Mouse (Mus musculus) kidney, embryonic 16.5 days (tissue): Measurements from ENCODE around the gene Rgs10. TPM values are rescaled to one million over a fixed set of nuclear protein-coding genes. Genes with fewer than 3 reads are reported as not detected.

Source experiments
- ATAC-seq: fragments of 200-750 bp; cut with Nextera tagmentation; 2 replicates; pipeline ENCODE4 v1.8.0; 2017; ENCODE audit warnings: moderate TSS enrichment; ENCODE audit not compliant: low FRiP score, low TSS enrichment
- H3K27ac ChIP-seq: fragments of 300-500 bp; sonication (generic); 2 replicates; pipeline ENCODE4 v1.5.1; 2014; ENCODE audit warnings: low read length
- H3K27me3 ChIP-seq: fragments of 300-500 bp; sonication (generic); 2 replicates; pipeline ENCODE4 v1.6.1; 2014; ENCODE audit warnings: low read length, control low read depth, mixed read lengths; ENCODE audit not compliant: insufficient read depth
- H3K36me3 ChIP-seq: fragments of 300-500 bp; sonication (generic); 2 replicates; pipeline ENCODE4 v1.6.1; 2014; ENCODE audit warnings: low read length, control low read depth, mixed read lengths; ENCODE audit not compliant: insufficient read depth
- H3K4me1 ChIP-seq: fragments of 300-500 bp; sonication (generic); 2 replicates; pipeline ENCODE4 v1.6.1; 2014; ENCODE audit warnings: low read length, control low read depth, mixed read lengths; ENCODE audit not compliant: insufficient read depth
- H3K4me2 ChIP-seq: fragments of 300-500 bp; sonication (generic); replicated peaks from 2 replicates; pipeline ENCODE4 v1.6.1; 2014; ENCODE audit warnings: low read depth, low read length
- H3K4me3 ChIP-seq: fragments of 300-500 bp; sonication (generic); 2 replicates; pipeline ENCODE4 v1.5.1; 2014; ENCODE audit warnings: mild to moderate bottlenecking, low read length
- H3K9ac ChIP-seq: fragments of 300-500 bp; sonication (generic); replicated peaks from 2 replicates; pipeline ENCODE4 v1.6.1; 2014; ENCODE audit warnings: low read length
- H3K9me3 ChIP-seq: fragments of 300-500 bp; sonication (generic); 2 replicates; pipeline ENCODE4 v1.6.1; 2016; ENCODE audit warnings: low read length, control low read depth
- WGBS: fragments of 180-500 bp; shearing (Covaris S2); extraction: QIAGEN DNeasy Blood & Tissue Kit; methylation state at CpG from one replicate; pipeline ENCODE4 v1.1.7; 2014; 5-methylcytosine and 5-hydroxymethylcytosine counted together
- polyA plus RNA-seq: library from polyadenylated mRNA; unstranded; fragments of >200 nt; fragmentation: Nextera tagmentation; extraction: Ambion mirVana; gene quantifications from 2 replicates; pipeline ENCODE4 v1.2.1, GENCODE M21; 2015

Rgs10 gene
- polyA plus RNA-seq, 1 experiment from 2014 or later, result 7.7 TPM

GRCm38 (mm10) chr7:128412071-128412833 is 6.3 kb downstream of the Rgs10 start:
- no peak overlapping the region for H3K27ac ChIP-seq
- no peaks in the 10 kb centered on the region for H3K36me3 ChIP-seq
- H3K9me3 ChIP-seq, result no peaks in the 10 kb centered on the region
- peaks cover 6% of the 10 kb centered on the region; the same call in 1 of the 2 replicates for H3K4me1 ChIP-seq
- H3K27me3 ChIP-seq, result peaks cover 28% of the 10 kb centered on the region
- no peak overlapping the region for H3K4me3 ChIP-seq
- H3K4me2 ChIP-seq, result no peak overlapping the region
- WGBS, result 64% methylated on average over 10 of the region's 10 CpGs
- no peak for ATAC-seq
- no peak overlapping the region for H3K9ac ChIP-seq

- Histone ChIP-seq H3K36me3 (no peaks in the 10 kb centered on the region), H3K4me1 (no peaks in the 10 kb centered on the region), H3K9ac (no peak overlapping the region), H3K4me3 (no peak overlapping the region), H3K9me3 (no peaks in the 10 kb centered on the region), H3K27ac (no peak overlapping the region), H3K27me3 (peaks cover 14% of the 10 kb centered on the region), H3K4me2 (no peak overlapping the region)
- WGBS, result 63% methylated on average over 11 of the region's 11 CpGs
- ATAC-seq, result no peak
Measured at GRCm38 (mm10) chr7:128410708-128411413, 7.7 kb downstream of the Rgs10 start.

- no peak for ATAC-seq
- no peaks in the 10 kb centered on the region for H3K4me1 ChIP-seq
- no peaks in the 10 kb centered on the region for H3K27me3 ChIP-seq
- H3K4me2 ChIP-seq, result no peak overlapping the region
- H3K4me3 ChIP-seq, result no peak overlapping the region
- H3K36me3 ChIP-seq, result no peaks in the 10 kb centered on the region
- no peaks in the 10 kb centered on the region for H3K9me3 ChIP-seq
- no peak overlapping the region for H3K27ac ChIP-seq
- H3K9ac ChIP-seq, result no peak overlapping the region
- WGBS, result 92% methylated on average over 5 of the region's 5 CpGs
Measured at GRCm38 (mm10) chr7:128408265-128408664, 10.3 kb downstream of the Rgs10 start.

- no peaks in the 10 kb centered on the region for H3K9me3 ChIP-seq
- H3K27ac ChIP-seq, result no peak overlapping the region
- H3K27me3 ChIP-seq, result no peaks in the 10 kb centered on the region
- H3K4me2 ChIP-seq, result no peak overlapping the region
- no peaks in the 10 kb centered on the region for H3K36me3 ChIP-seq
- no peak overlapping the region for H3K4me3 ChIP-seq
- WGBS, result 79% methylated on average over 6 of the region's 6 CpGs
- no peaks in the 10 kb centered on the region for H3K4me1 ChIP-seq
- ATAC-seq, result no peak
- H3K9ac ChIP-seq, result no peak overlapping the region
Measured at GRCm38 (mm10) chr7:128403988-128404387, 14.6 kb downstream of the Rgs10 start.

- 62% methylated on average over 6 of the region's 6 CpGs for WGBS
- no peaks in the 10 kb centered on the region for H3K9me3 ChIP-seq
- H3K9ac ChIP-seq, result no peak overlapping the region
- ATAC-seq, result no peak
- H3K27ac ChIP-seq, result no peak overlapping the region
- no peak overlapping the region for H3K4me2 ChIP-seq
- no peaks in the 10 kb centered on the region for H3K27me3 ChIP-seq
- H3K4me3 ChIP-seq, result no peak overlapping the region
- H3K36me3 ChIP-seq, result no peaks in the 10 kb centered on the region
- H3K4me1 ChIP-seq, result no peaks in the 10 kb centered on the region
Measured at GRCm38 (mm10) chr7:128403586-128403985, 15.0 kb downstream of the Rgs10 start.

GRCm38 (mm10) chr7:128403128-128403527 is 15.4 kb downstream of the Rgs10 start:
- H3K4me3 ChIP-seq, result no peak overlapping the region
- no peaks in the 10 kb centered on the region for H3K27me3 ChIP-seq
- no peak overlapping the region for H3K9ac ChIP-seq
- H3K4me2 ChIP-seq, result no peak overlapping the region
- H3K9me3 ChIP-seq, result no peaks in the 10 kb centered on the region
- no peaks in the 10 kb centered on the region for H3K4me1 ChIP-seq
- H3K27ac ChIP-seq, result no peak overlapping the region
- 40% methylated on average over 10 of the region's 10 CpGs for WGBS
- no peaks in the 10 kb centered on the region for H3K36me3 ChIP-seq
- no peak for ATAC-seq

- ATAC-seq, result no peak
- WGBS, result 74% methylated on average over 8 of the region's 8 CpGs
Measured at GRCm38 (mm10) chr7:128402577-128402976, 16.0 kb downstream of the Rgs10 start.

GRCm38 (mm10) chr7:128398664-128399063 is 19.9 kb downstream of the Rgs10 start:
- WGBS, result 68% methylated on average over 4 of the region's 4 CpGs
- ATAC-seq, result no peak
- Histone ChIP-seq H3K4me1 (no peaks in the 10 kb centered on the region), H3K27me3 (no peaks in the 10 kb centered on the region), H3K27ac (no peak overlapping the region), H3K9me3 (no peaks in the 10 kb centered on the region), H3K4me3 (no peak overlapping the region), H3K36me3 (no peaks in the 10 kb centered on the region), H3K4me2 (no peak overlapping the region), H3K9ac (no peak overlapping the region)

More at GRCm38 (mm10) chr7:128402577-128402976, 16.0 kb downstream of the Rgs10 start:
- H3K9ac ChIP-seq, result no peak overlapping the region
- H3K36me3 ChIP-seq, result no peaks in the 10 kb centered on the region
- no peaks in the 10 kb centered on the region for H3K9me3 ChIP-seq
- no peak overlapping the region for H3K4me3 ChIP-seq
- H3K27ac ChIP-seq, result no peak overlapping the region
- no peaks in the 10 kb centered on the region for H3K27me3 ChIP-seq
- H3K4me1 ChIP-seq, result no peaks in the 10 kb centered on the region
- H3K4me2 ChIP-seq, result no peak overlapping the region

GRCm38 (mm10) chr7:128397066-128397465 is 21.5 kb downstream of the Rgs10 start:
- 87% methylated on average over 2 of the region's 2 CpGs for WGBS
- no peaks in the 10 kb centered on the region for H3K36me3 ChIP-seq
- H3K4me2 ChIP-seq, result no peak overlapping the region
- H3K9me3 ChIP-seq, result no peaks in the 10 kb centered on the region
- no peaks in the 10 kb centered on the region for H3K27me3 ChIP-seq
- ATAC-seq, result no peak
- H3K4me1 ChIP-seq, result peaks cover 6% of the 10 kb centered on the region
- no peak overlapping the region for H3K4me3 ChIP-seq
- no peak overlapping the region for H3K27ac ChIP-seq
- H3K9ac ChIP-seq, result no peak overlapping the region

- Histone ChIP-seq H3K9ac (no peak overlapping the region), H3K36me3 (no peaks in the 10 kb centered on the region), H3K4me2 (no peak overlapping the region), H3K4me1 (peaks cover 11% of the 10 kb centered on the region), H3K27ac (no peak overlapping the region), H3K4me3 (no peak overlapping the region), H3K27me3 (no peaks in the 10 kb centered on the region), H3K9me3 (no peaks in the 10 kb centered on the region)
- no peak for ATAC-seq
- WGBS, result 69% methylated on average over 4 of the region's 4 CpGs
Measured at GRCm38 (mm10) chr7:128393756-128394155, 24.8 kb downstream of the Rgs10 start.
